Mouse (Mus musculus) testis, adult 2 months (tissue): Measurements from ENCODE around the gene Bag6.

ENCODE experiments used
- CTCF ChIP-seq: fragments of 200-500 bp; IDR thresholded peaks from 2 replicates; pipeline ENCODE4 v1.5.1; 2012; ENCODE audit warnings: low read depth, mild to moderate bottlenecking, inconsistent platforms, low read length, moderate library complexity; ENCODE audit not compliant: control insufficient read depth, insufficient read depth, insufficient replicate concordance
- POLR2A ChIP-seq: fragments of 200-500 bp; IDR thresholded peaks from 2 replicates; pipeline ENCODE4 v1.6.1; 2012; ENCODE audit warnings: low read depth, mild to moderate bottlenecking, inconsistent platforms, low read length, moderate library complexity; ENCODE audit not compliant: control insufficient read depth

DNA sequence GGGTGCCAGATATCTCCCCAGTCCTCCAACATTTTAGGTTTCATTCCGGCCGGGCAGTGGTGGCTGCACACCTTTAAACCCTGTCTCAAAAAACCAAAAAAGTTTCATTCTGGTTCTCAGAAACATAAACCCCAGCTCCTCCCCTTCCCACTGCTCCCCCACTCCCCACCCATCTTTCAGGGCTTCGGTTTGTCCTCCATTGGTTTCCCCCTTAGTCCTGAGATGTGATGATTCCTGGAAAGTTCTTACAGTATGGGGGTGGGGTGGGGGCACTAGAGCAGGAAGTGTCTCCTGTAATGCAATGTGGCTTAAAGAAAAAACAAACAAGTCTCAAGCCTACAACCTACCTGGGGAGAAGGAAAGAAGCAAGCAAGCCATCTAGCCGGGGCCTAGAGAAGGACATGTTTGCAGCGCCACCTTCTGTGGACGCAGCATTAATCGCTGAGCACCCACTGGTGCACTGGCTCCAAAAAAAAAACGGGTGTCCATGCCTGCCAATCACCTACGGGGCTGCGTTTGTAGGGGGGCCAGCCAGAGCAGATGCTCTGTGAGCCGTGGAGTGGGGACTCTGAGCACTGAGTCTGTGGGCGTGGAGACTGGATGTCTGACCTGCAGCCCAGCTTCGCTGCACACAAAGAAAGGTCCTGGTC lies 29.1 kb upstream of the Bag6 start:
- TF ChIP-seq CTCF (peak; percentile 35; the same call in 1 of the 2 replicates), POLR2A (no peak)
